Mouse (Mus musculus): ENCODE results near the gene Gm10944. TPM values are rescaled to one million over a fixed set of nuclear protein-coding genes. Genes with fewer than 3 reads are reported as not detected.

Gm10944 gene
- not detected for polyA plus RNA-seq (2017; shearing (Covaris generic))

GRCm38 (mm10) chr10:10681048-10681447 is at the start of gene Gm10944:
TSS of gene Gm10944 (plus strand) at chr10:10681348.
- no peak for ATAC-seq

- no peak for ATAC-seq
Observed at GRCm38 (mm10) chr10:10655991-10656390, 25.2 kb upstream of the Gm10944 start.

- no peak for ATAC-seq
Observed at GRCm38 (mm10) chr10:10656621-10657020, 24.5 kb upstream of the Gm10944 start.

- ATAC-seq = no peak
Observed at GRCm38 (mm10) chr10:10659161-10659560, 22.0 kb upstream of the Gm10944 start.

- no peak for ATAC-seq
Observed at GRCm38 (mm10) chr10:10659976-10660375, 21.2 kb upstream of the Gm10944 start.

- no peak for ATAC-seq
Observed at GRCm38 (mm10) chr10:10688907-10689667, 7.9 kb downstream of the Gm10944 start.

- no peak for ATAC-seq
Observed at GRCm38 (mm10) chr10:10689668-10690223, 8.6 kb downstream of the Gm10944 start.

GRCm38 (mm10) chr10:10697497-10697896 is 16.3 kb downstream of the Gm10944 start:
- no peak for ATAC-seq

- ATAC-seq = no peak
Observed at GRCm38 (mm10) chr10:10700903-10701302, 19.8 kb downstream of the Gm10944 start.

GRCm38 (mm10) chr10:10701326-10701725 is 20.2 kb downstream of the Gm10944 start:
- no peak for ATAC-seq

GRCm38 (mm10) chr10:10708031-10708430 is 26.9 kb downstream of the Gm10944 start:
- no peak for ATAC-seq

GRCm38 (mm10) chr10:10710359-10710758 is 29.2 kb downstream of the Gm10944 start:
- no peak for ATAC-seq

GRCm38 (mm10) chr10:10710837-10711236 is 29.7 kb downstream of the Gm10944 start:
- ATAC-seq = no peak

- no peak for ATAC-seq
Observed at GRCm38 (mm10) chr10:10726501-10726900, 45.4 kb downstream of the Gm10944 start.

Other genes with a start within 250 kb of the Gm10944 start
- not detected for gene Adgb, start 209.0 kb upstream of the Gm10944 start, polyA plus RNA-seq (2017; shearing (Covaris generic))
- 1 to 10 TPM; 5.2 to 6.3 (median 5.9) TPM for gene Rab32, start 123.1 kb upstream of the Gm10944 start, polyA plus RNA-seq (2017; shearing (Covaris generic))

All from inflammation-experienced regulatory T-cells, adult 6 months (primary cell).